Mouse (Mus musculus) heart, adult 2 months (tissue): ENCODE measurements around the gene Pgr.

ENCODE experiments used
- CTCF ChIP-seq: fragments of 200-600 bp; IDR thresholded peaks from 2 replicates; pipeline ENCODE4 v1.8.1; 2022; ENCODE audit warnings: antibody characterized with exemption, mild to moderate bottlenecking, moderate library complexity
- EP300 ChIP-seq: fragments of 200-500 bp; IDR thresholded peaks from 2 replicates; pipeline ENCODE4 v1.6.1; 2011; ENCODE audit warnings: low read depth, low read length, control low read depth; ENCODE audit not compliant: insufficient read depth
- POLR2A ChIP-seq: fragments of 200-500 bp; IDR thresholded peaks from 2 replicates; pipeline ENCODE4 v1.6.1; 2011; ENCODE audit warnings: mild to moderate bottlenecking, low read depth, low read length, control low read depth; ENCODE audit not compliant: insufficient read depth

DNA sequence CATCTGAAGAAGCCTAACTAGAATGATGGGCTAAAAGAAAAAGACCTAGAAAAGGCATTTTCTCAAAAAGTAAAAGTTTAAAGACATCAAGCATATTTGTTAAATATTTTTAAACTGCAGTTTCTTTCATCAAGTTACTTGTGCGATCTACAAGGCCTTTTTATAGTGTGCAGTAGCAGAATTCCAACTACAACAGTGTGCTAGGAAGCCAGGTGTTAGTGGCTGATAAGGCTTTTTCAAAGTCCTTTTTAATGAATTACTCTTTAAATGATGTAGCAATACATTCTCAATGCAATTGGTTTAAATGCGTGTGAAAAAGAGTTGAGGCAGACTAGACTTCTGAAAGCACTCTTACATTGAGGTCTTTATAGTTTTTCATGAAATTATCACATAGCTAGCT, 42.2 kb upstream of the Pgr start:
- no peak for TF ChIP-seq CTCF
- TF ChIP-seq POLR2A: no peak
- TF ChIP-seq EP300: no peak
